Mouse (Mus musculus): ENCODE data around the gene C530008M17Rik. TPM values are rescaled to one million over a fixed set of nuclear protein-coding genes. Genes with fewer than 3 reads are reported as not detected.

Gene C530008M17Rik
- total and polyA plus RNA-seq, 3 experiments = 0.04 to 0.44 TPM; not detected in 1

GRCm38 (mm10) chr5:76687961-76688600, 31.8 kb downstream of the C530008M17Rik start:
- Histone ChIP-seq H3K9ac (ENCODE audit: insufficient read depth, low read depth) (no peak overlapping the region), H3K4me2 (ENCODE audit: insufficient read depth, low read depth, poor library complexity, severe bottlenecking) (no peak overlapping the region), H3K79me2 (replicated peaks; ENCODE audit: control insufficient read depth, extremely low read depth, insufficient read depth, poor library complexity, severe bottlenecking) (no peaks in the 10 kb centered on the region), H3K4me3 (replicated peaks in 1 of 3; ENCODE audit: low read depth in 2 of 3, low read length in 2 of 3, poor library complexity in 1 of 3) (no peak overlapping the region), H3K27ac (ENCODE audit: insufficient read depth, low read depth) (no peak overlapping the region), H3K27me3 (replicated peaks) (no peaks in the 10 kb centered on the region), H3K9me3 (replicated peaks; ENCODE audit: low read length) (no peaks in the 10 kb centered on the region), H3K4me1 (ENCODE audit: control insufficient read depth in 1 of 2, insufficient read depth in 2 of 2) (no peaks in the 10 kb centered on the region), H3K36me3 (replicated peaks in 1 of 2; ENCODE audit: control insufficient read depth in 1 of 2, insufficient read depth in 1 of 2, low read length in 1 of 2) (no peaks in the 10 kb centered on the region)
- TF ChIP-seq CTCF (conservative IDR thresholded peaks at IDR 0.05 in 1 of 2, IDR thresholded peaks at IDR 0.05 in 1 of 2; ENCODE audit: low read depth in 2 of 2, low read length in 2 of 2) (peak in 1 of 2 experiments; percentile 13; a peak in 1 of 4 replicates), RAD21 (IDR thresholded peaks at IDR 0.05; ENCODE audit: low read depth, low read length) (peak; percentile 1), MAX (IDR thresholded peaks at IDR 0.05; ENCODE audit: low read length) (no peak), SMC3 (IDR thresholded peaks at IDR 0.05; ENCODE audit: low read depth, low read length) (no peak), SIN3A (IDR thresholded peaks at IDR 0.05; ENCODE audit: low read length) (no peak), POLR2A (IDR thresholded peaks at IDR 0.05; ENCODE audit: low read depth, low read length) (no peak), ZNF384 (IDR thresholded peaks at IDR 0.05; ENCODE audit: low read depth, low read length) (no peak), EP300 (IDR thresholded peaks at IDR 0.05; ENCODE audit: low read length) (no peak), MAFK (IDR thresholded peaks at IDR 0.05; ENCODE audit: insufficient replicate concordance, low read length) (no peak)
- dilution Hi-C loops (cut with MboI; ENCODE audit: extremely low pct_ligation_motif_present, extremely low pct_unique_long_range_greater_than_20kb, low sequenced_read_pairs) = no loop called here
- in situ Hi-C loops (cut with MboI; ENCODE audit: low pct_ligation_motif_present, low pct_unique_long_range_greater_than_20kb, low sequenced_read_pairs) = no loop called here
- DNase-seq (ENCODE audit: extremely low read depth) = no peak

- Histone ChIP-seq H3K27me3 (replicated peaks) (no peaks in the 10 kb centered on the region), H3K27ac (ENCODE audit: insufficient read depth, low read depth) (no peak overlapping the region), H3K4me2 (ENCODE audit: insufficient read depth, low read depth, poor library complexity, severe bottlenecking) (no peak overlapping the region), H3K4me1 (ENCODE audit: control insufficient read depth in 1 of 2, insufficient read depth in 2 of 2) (no peaks in the 10 kb centered on the region), H3K4me3 (replicated peaks in 1 of 3; ENCODE audit: low read depth in 2 of 3, low read length in 2 of 3, poor library complexity in 1 of 3) (no peak overlapping the region), H3K9ac (ENCODE audit: insufficient read depth, low read depth) (no peak overlapping the region), H3K9me3 (replicated peaks; ENCODE audit: low read length) (no peaks in the 10 kb centered on the region), H3K79me2 (replicated peaks; ENCODE audit: control insufficient read depth, extremely low read depth, insufficient read depth, poor library complexity, severe bottlenecking) (no peaks in the 10 kb centered on the region), H3K36me3 (replicated peaks in 1 of 2; ENCODE audit: control insufficient read depth in 1 of 2, insufficient read depth in 1 of 2, low read length in 1 of 2) (no peaks in the 10 kb centered on the region)
- no peak for TF ChIP-seq MAFK (IDR thresholded peaks at IDR 0.05; ENCODE audit: insufficient replicate concordance, low read length)
- TF ChIP-seq CTCF (conservative IDR thresholded peaks at IDR 0.05 in 1 of 2, IDR thresholded peaks at IDR 0.05 in 1 of 2; ENCODE audit: low read depth in 2 of 2, low read length in 2 of 2) = no peak
- no peak for TF ChIP-seq ZC3H11A (IDR thresholded peaks at IDR 0.05; ENCODE audit: low read depth, low read length)
- no peak for TF ChIP-seq ELF1 (IDR thresholded peaks at IDR 0.05; ENCODE audit: low read depth, low read length)
- TF ChIP-seq MXI1 (IDR thresholded peaks at IDR 0.05; ENCODE audit: low read depth, low read length) = no peak
- TF ChIP-seq RAD21 (IDR thresholded peaks at IDR 0.05; ENCODE audit: low read depth, low read length) = no peak
- in situ Hi-C loops (cut with MboI; ENCODE audit: low pct_ligation_motif_present, low pct_unique_long_range_greater_than_20kb, low sequenced_read_pairs) = no loop called here
- dilution Hi-C loops (cut with MboI; ENCODE audit: extremely low pct_ligation_motif_present, extremely low pct_unique_long_range_greater_than_20kb, low sequenced_read_pairs) = no loop called here
- no peak for DNase-seq (ENCODE audit: extremely low read depth)
Observed at GRCm38 (mm10) chr5:76688643-76689042, 32.3 kb downstream of the C530008M17Rik start.

- no peak overlapping the region for H3K4me2 ChIP-seq (ENCODE audit: insufficient read depth, low read depth, poor library complexity, severe bottlenecking)
- no peaks in the 10 kb centered on the region for H3K79me2 ChIP-seq (replicated peaks; ENCODE audit: control insufficient read depth, extremely low read depth, insufficient read depth, poor library complexity, severe bottlenecking)
- H3K27ac ChIP-seq (ENCODE audit: insufficient read depth, low read depth) = no peak overlapping the region
- H3K27me3 ChIP-seq (replicated peaks) = no peaks in the 10 kb centered on the region
- no peak overlapping the region for H3K4me3 ChIP-seq (replicated peaks in 1 of 3; ENCODE audit: low read depth in 2 of 3, low read length in 2 of 3, poor library complexity in 1 of 3)
- DNase-seq (ENCODE audit: extremely low read depth) = no peak
- no peaks in the 10 kb centered on the region for H3K4me1 ChIP-seq (ENCODE audit: control insufficient read depth in 1 of 2, insufficient read depth in 2 of 2)
- in situ Hi-C loops (cut with MboI; ENCODE audit: low pct_ligation_motif_present, low pct_unique_long_range_greater_than_20kb, low sequenced_read_pairs) = no loop called here
- TF ChIP-seq USF1 (IDR thresholded peaks at IDR 0.05; ENCODE audit: low read depth, low read length) (no peak), MYC (IDR thresholded peaks at IDR 0.05; ENCODE audit: low read depth, low read length) (no peak), IRF4 (IDR thresholded peaks at IDR 0.05; ENCODE audit: low read depth, low read length) (no peak)
- dilution Hi-C loops (cut with MboI; ENCODE audit: extremely low pct_ligation_motif_present, extremely low pct_unique_long_range_greater_than_20kb, low sequenced_read_pairs) = no loop called here
- no peaks in the 10 kb centered on the region for H3K9me3 ChIP-seq (replicated peaks; ENCODE audit: low read length)
- no peaks in the 10 kb centered on the region for H3K36me3 ChIP-seq (replicated peaks in 1 of 2; ENCODE audit: control insufficient read depth in 1 of 2, insufficient read depth in 1 of 2, low read length in 1 of 2)
- H3K9ac ChIP-seq (ENCODE audit: insufficient read depth, low read depth) = no peak overlapping the region
Observed at GRCm38 (mm10) chr5:76690177-76690593, 33.9 kb downstream of the C530008M17Rik start.

All from CH12.LX (cell line).